Mouse (Mus musculus) intestine, embryonic 14.5 days (tissue): Measurements from ENCODE around the gene Atp13a2. TPM values are rescaled to one million over a fixed set of nuclear protein-coding genes. Genes with fewer than 3 reads are reported as not detected.
A peak's percentile ranks its signal among the peaks of the same experiment; 100 is the strongest.

Source experiments
- ATAC-seq: fragments of 200-750 bp; cut with Nextera tagmentation; replicated peaks from 2 replicates; pipeline ENCODE4 v1.8.0; 2017; ENCODE audit warnings: low read depth, moderate number of reproducible peaks, moderate TSS enrichment, moderate library complexity; ENCODE audit not compliant: low FRiP score, low TSS enrichment
- DNase-seq: peaks from one replicate; pipeline ENCODE4 v3.0.0-alpha.2; 2018; ENCODE audit warnings: low spot score
- H3K27ac ChIP-seq: fragments of 300-500 bp; sonication (generic); 2 replicates; pipeline ENCODE4 v1.5.1; 2014; ENCODE audit warnings: low read depth, mild to moderate bottlenecking, control low read depth
- H3K27me3 ChIP-seq: fragments of 300-500 bp; sonication (generic); replicated peaks from 2 replicates; pipeline ENCODE4 v1.6.1; 2014; ENCODE audit warnings: low read length, control low read depth; ENCODE audit not compliant: control insufficient read depth, insufficient read depth
- H3K36me3 ChIP-seq: fragments of 300-500 bp; sonication (generic); 2 replicates; pipeline ENCODE4 v1.6.1; 2014; ENCODE audit warnings: low read length, control low read depth; ENCODE audit not compliant: control insufficient read depth, insufficient read depth
- H3K4me1 ChIP-seq: fragments of 300-500 bp; sonication (generic); replicated peaks from 2 replicates; pipeline ENCODE4 v1.6.1; 2014; ENCODE audit warnings: low read length, control low read depth, mixed read lengths; ENCODE audit not compliant: control insufficient read depth, insufficient read depth
- H3K4me2 ChIP-seq: fragments of 300-500 bp; sonication (generic); 2 replicates; pipeline ENCODE4 v1.6.1; 2014; ENCODE audit warnings: low read length
- H3K4me3 ChIP-seq: fragments of 300-500 bp; sonication (generic); 2 replicates; pipeline ENCODE4 v1.5.1; 2014; ENCODE audit warnings: low read depth, low read length, control low read depth, mixed read lengths
- H3K9ac ChIP-seq: fragments of 300-500 bp; sonication (generic); 2 replicates; pipeline ENCODE4 v1.6.1; 2014; ENCODE audit warnings: mild to moderate bottlenecking, low read length
- H3K9me3 ChIP-seq: fragments of 300-500 bp; sonication (generic); 2 replicates; pipeline ENCODE4 v1.6.1; 2016; ENCODE audit warnings: low read length, control low read depth; ENCODE audit not compliant: control insufficient read depth
- WGBS: fragments of 180-500 bp; shearing (Covaris S2); extraction: QIAGEN DNeasy Blood & Tissue Kit; methylation state at CpG from one replicate; pipeline ENCODE4 v1.1.7; 2014; 5-methylcytosine and 5-hydroxymethylcytosine counted together
- polyA plus RNA-seq: library from polyadenylated mRNA; unstranded; fragments of >200 nt; fragmentation: Nextera tagmentation; extraction: Ambion mirVana; gene quantifications from 2 replicates; pipeline ENCODE4 v1.2.1, GENCODE M21; 2014

Gene Atp13a2
- polyA plus RNA-seq, 1 experiment from 2014 or later: 40.0 TPM

DNA sequence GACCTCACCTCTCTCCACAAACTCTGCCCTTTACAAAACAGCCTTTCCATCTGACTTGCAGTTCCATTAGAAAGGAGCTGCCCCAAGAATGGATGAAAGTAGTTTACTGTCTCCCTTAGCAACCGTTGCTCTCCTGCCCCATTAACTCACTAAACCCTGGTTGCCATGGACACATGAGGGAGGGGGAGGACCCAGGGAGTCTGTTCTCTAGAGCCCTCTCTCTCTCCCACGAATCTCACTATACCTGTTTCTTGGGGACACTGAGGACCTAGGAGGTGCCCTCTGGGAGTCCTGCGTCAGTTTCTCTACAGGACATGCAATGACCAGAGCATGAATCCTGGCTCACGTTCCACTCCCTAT lies 62.8 kb downstream of the Atp13a2 start:
- H3K4me2 ChIP-seq: no peak overlapping the region
- H3K9ac ChIP-seq: no peak overlapping the region
- no peak for DNase-seq
- H3K4me3 ChIP-seq: no peak overlapping the region
- peaks cover 5% of the 10 kb centered on the region; the same call in 1 of the 2 replicates for H3K4me1 ChIP-seq
- no peak overlapping the region for H3K27ac ChIP-seq
- no peaks in the 10 kb centered on the region for H3K27me3 ChIP-seq
- peaks cover 11% of the 10 kb centered on the region; the same call in 1 of the 2 replicates for H3K36me3 ChIP-seq
- no peak for ATAC-seq
- H3K9me3 ChIP-seq: no peaks in the 10 kb centered on the region
- WGBS: 37% methylated on average over 4 of the region's 4 CpGs

DNA sequence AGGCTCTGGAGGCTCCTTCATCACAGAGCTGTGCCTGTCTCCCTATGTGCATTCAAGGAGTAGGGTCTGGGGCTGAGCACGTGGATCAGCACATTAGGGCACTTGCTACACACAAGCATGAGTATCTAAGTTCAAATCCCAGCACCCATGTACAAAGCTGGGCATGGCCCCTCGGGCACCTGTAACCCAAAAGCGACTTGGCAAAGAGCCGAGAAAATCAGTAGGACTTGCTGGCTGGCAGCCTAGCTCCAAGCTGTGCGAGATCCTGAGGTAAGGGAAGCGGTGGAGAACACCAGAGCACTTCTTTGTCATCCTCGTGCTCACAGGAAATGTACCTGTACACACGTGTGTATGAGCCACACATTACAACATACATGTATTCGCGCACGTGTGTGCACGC lies 65.8 kb downstream of the Atp13a2 start:
- Histone ChIP-seq H3K4me3 (no peak overlapping the region), H3K36me3 (peaks cover 20% of the 10 kb centered on the region; the same call in 1 of the 2 replicates), H3K27ac (no peak overlapping the region), H3K9ac (no peak overlapping the region), H3K27me3 (no peaks in the 10 kb centered on the region), H3K4me2 (no peak overlapping the region), H3K4me1 (peaks cover 5% of the 10 kb centered on the region; the same call in 1 of the 2 replicates), H3K9me3 (no peaks in the 10 kb centered on the region)
- ATAC-seq: no peak
- whole genome bisulfite sequencing: 90% methylated on average over 12 of the region's 12 CpGs
- no peak for DNase-seq

DNA sequence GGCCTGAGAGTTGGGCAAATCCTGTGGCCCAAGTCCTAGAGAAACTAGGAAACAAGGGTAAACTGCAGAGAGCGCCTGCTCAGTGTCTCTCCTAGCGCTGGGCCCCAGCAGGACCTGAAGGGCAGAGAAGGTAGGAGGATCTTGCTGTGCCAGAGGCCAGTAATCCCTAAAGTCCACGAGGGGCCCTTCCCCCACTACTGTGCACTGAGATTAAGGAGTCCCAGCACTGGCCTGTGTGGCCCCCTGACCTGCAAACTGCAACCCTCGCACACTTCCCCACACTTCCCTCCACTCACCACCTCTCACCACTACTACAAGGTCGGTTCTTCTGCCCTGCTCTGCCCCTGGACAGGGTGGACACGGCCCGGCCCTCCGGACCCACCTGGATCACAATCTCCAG lies 66.5 kb downstream of the Atp13a2 start:
- Histone ChIP-seq H3K36me3 (peaks cover 20% of the 10 kb centered on the region; the same call in 1 of the 2 replicates), H3K9me3 (no peaks in the 10 kb centered on the region), H3K27ac (no peak overlapping the region), H3K27me3 (no peaks in the 10 kb centered on the region), H3K4me1 (peaks cover 5% of the 10 kb centered on the region; the same call in 1 of the 2 replicates), H3K9ac (no peak overlapping the region), H3K4me3 (no peak overlapping the region), H3K4me2 (no peak overlapping the region)
- DNase-seq (no peak), ATAC-seq (0 out of 2 replicates have a peak, but pooled peaks have one; percentile 6)
- 55% methylated on average over 8 of the region's 8 CpGs for WGBS

DNA sequence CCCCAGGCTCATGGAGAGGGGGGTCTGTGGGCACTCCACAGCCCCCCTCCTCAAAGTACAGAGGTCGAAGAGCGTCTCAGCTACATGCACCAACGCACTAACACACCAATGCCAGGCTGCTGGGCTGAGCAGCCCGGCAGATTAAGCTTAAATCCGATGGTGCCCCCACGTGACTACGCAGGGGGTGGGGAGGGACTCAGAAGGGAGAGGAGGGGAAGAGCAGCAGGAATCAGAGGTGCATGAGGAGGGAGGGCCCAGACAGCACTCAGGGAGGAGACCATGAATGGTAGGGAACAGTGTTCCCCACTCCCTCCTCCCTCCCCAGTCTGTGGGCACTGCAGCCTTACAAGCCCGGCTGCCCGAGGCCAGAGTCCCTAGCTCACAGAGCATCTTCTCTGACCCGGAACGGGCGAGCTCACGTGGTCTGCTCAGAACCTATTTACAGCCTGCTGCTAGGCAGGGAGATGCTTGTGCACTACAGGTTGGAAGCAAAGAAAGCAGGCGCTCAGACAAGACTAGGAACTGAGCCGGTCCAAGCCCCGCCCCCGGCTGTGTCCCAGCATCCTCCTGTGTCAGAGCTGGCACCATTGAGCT lies 67.0 kb downstream of the Atp13a2 start:
- DNase-seq (no peak), ATAC-seq (0 out of 2 replicates have a peak, but pooled peaks have one; percentile 25)
- 46% methylated on average over 17 of the region's 17 CpGs for WGBS
- no peaks in the 10 kb centered on the region for H3K27me3 ChIP-seq
- H3K4me2 ChIP-seq: no peak overlapping the region
- peaks cover 18% of the 10 kb centered on the region; the same call in 1 of the 2 replicates for H3K36me3 ChIP-seq
- H3K4me3 ChIP-seq: no peak overlapping the region
- no peaks in the 10 kb centered on the region for H3K9me3 ChIP-seq
- peaks cover 5% of the 10 kb centered on the region; the same call in 1 of the 2 replicates for H3K4me1 ChIP-seq
- H3K27ac ChIP-seq: no peak overlapping the region
- peak overlapping the region; percentile 20; the same call in 1 of the 2 replicates for H3K9ac ChIP-seq

Other genes starting within 250 kb of the Atp13a2 start
- 0.07 TPM in 1 of 2 replicates, not detected in the other for gene Padi6, start 244.2 kb upstream of the Atp13a2 start, polyA plus RNA-seq
- gene Padi4, start 212.6 kb upstream of the Atp13a2 start, polyA plus RNA-seq: 2.2 TPM in 2 replicates
- gene Padi3, start 176.2 kb upstream of the Atp13a2 start, polyA plus RNA-seq: 0.09 TPM in 1 of 2 replicates, not detected in the other
- 0.16 TPM in 1 of 2 replicates, not detected in the other for gene Padi1, start 141.1 kb upstream of the Atp13a2 start, polyA plus RNA-seq
- gene Padi2, start 80.5 kb upstream of the Atp13a2 start, polyA plus RNA-seq: 1.9 and 2.5 TPM in 2 replicates
- 457 and 488 TPM in 2 replicates for gene Sdhb, start 25.7 kb upstream of the Atp13a2 start, polyA plus RNA-seq
- 489 and 509 TPM in 2 replicates for gene Mfap2, start 23.5 kb downstream of the Atp13a2 start, polyA plus RNA-seq
- gene Crocc, start 73.7 kb downstream of the Atp13a2 start, polyA plus RNA-seq: 6.6 TPM in 2 replicates
- 59.7 and 60.0 TPM in 2 replicates for gene Necap2, start 91.5 kb downstream of the Atp13a2 start, polyA plus RNA-seq
- gene Spata21, start 101.5 kb downstream of the Atp13a2 start, polyA plus RNA-seq: 0.20 and 0.31 TPM in 2 replicates
- gene Szrd1, start 152.9 kb downstream of the Atp13a2 start, polyA plus RNA-seq: 33.9 and 37.0 TPM in 2 replicates
- gene Fbxo42, start 161.0 kb downstream of the Atp13a2 start, polyA plus RNA-seq: 25.9 and 26.0 TPM in 2 replicates
- gene Rsg1, start 227.1 kb downstream of the Atp13a2 start, polyA plus RNA-seq: 4.6 and 4.9 TPM in 2 replicates